Mouse (Mus musculus) thymus, adult 2 months (tissue): ENCODE measurements around the gene L3mbtl2.

Experiments
- CTCF ChIP-seq: fragments of 200-500 bp; IDR thresholded peaks from 2 replicates; pipeline ENCODE4 v1.5.1; 2012; ENCODE audit warnings: mild to moderate bottlenecking, control low read depth, low read length, moderate library complexity, borderline replicate concordance; ENCODE audit not compliant: control insufficient read depth, poor library complexity, insufficient read depth; ENCODE audit errors: extremely low read depth
- POLR2A ChIP-seq: fragments of 200-500 bp; IDR thresholded peaks from 2 replicates; pipeline ENCODE4 v1.6.1; 2012; ENCODE audit warnings: mild to moderate bottlenecking, low read length, control low read depth, moderate library complexity; ENCODE audit not compliant: control insufficient read depth, poor library complexity, insufficient read depth; ENCODE audit errors: extremely low read depth

DNA sequence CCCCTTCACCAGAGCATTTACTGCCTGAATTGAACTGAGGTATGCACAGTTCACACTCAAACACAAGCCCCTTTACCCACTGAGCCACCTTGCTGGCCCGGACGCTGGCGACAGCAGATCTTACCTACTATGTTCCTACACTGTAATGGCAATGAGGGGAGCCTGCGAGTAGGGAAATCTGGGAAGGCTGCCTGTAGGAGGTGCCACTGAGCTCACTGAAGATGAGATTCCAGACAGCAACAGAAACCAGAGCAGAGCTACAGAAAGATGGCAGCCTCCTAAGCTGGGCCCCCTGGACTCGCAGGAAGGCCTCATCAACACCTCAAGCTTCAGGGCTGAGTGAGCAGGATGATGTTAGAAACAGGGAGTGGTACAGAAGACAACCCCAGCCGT lies 55.4 kb downstream of the L3mbtl2 start:
- TF ChIP-seq CTCF (no peak), POLR2A (no peak)
